8 mouse cellular contexts compared by ENCODE assay signal in genomic region chr15:59728817-59729560, GRCm38 (mm10).
DNase-seq lines count a peak whose midpoint lies in the region; ATAC-seq and TF ChIP-seq lines count a peak whose summit lies in the region.

No protein-coding gene starts in this region.

- H3K4me1 ChIP-seq in lung, embryonic 14.5 days (ENCODE audit: insufficient read depth), result no peaks in the 10 kb centered on the region
- H3K4me1 ChIP-seq in embryonic facial prominence, embryonic 15.5 days, result peaks cover 8% of the 10 kb centered on the region; the same call in 1 of the 2 replicates

- no peak for ATAC-seq in lung, embryonic 14.5 days (ENCODE audit: insufficient read depth)
- no peak for ATAC-seq in embryonic facial prominence, embryonic 15.5 days (ENCODE audit: insufficient number of reproducible peaks, low FRiP score, low TSS enrichment, low read depth)
- peak; percentile 60 for ATAC-seq in megakaryocyte progenitor cell, adult 5-6 weeks (replicated peaks; ENCODE audit: poor library complexity)

- H3K9me3 ChIP-seq in lung, embryonic 14.5 days (ENCODE audit: low read depth, low read length), result no peaks in the 10 kb centered on the region
- no peaks in the 10 kb centered on the region for H3K9me3 ChIP-seq in embryonic facial prominence, embryonic 15.5 days (replicated peaks)

- H3K9ac ChIP-seq in lung, embryonic 14.5 days, result no peak overlapping the region
- H3K9ac ChIP-seq in embryonic facial prominence, embryonic 15.5 days, result no peak overlapping the region

- H3K27ac ChIP-seq in lung, embryonic 14.5 days (ENCODE audit: low read depth), result peak overlapping the region; percentile 60; the same call in 1 of the 2 replicates
- H3K27ac ChIP-seq in embryonic facial prominence, embryonic 15.5 days (replicated peaks), result peak overlapping the region; percentile 51; the same call in 1 of the 2 replicates

- H3K4me3 ChIP-seq in lung, embryonic 14.5 days (ENCODE audit: low read depth, low read length), result no peak overlapping the region
- H3K4me3 ChIP-seq in embryonic facial prominence, embryonic 15.5 days (replicated peaks), result no peak overlapping the region

- H3K27me3 ChIP-seq in lung, embryonic 14.5 days (ENCODE audit: insufficient read depth, low read length), result no peaks in the 10 kb centered on the region
- H3K27me3 ChIP-seq in embryonic facial prominence, embryonic 15.5 days, result no peaks in the 10 kb centered on the region

- no peaks in the 10 kb centered on the region for H3K36me3 ChIP-seq in lung, embryonic 14.5 days (ENCODE audit: insufficient read depth)
- no peaks in the 10 kb centered on the region for H3K36me3 ChIP-seq in embryonic facial prominence, embryonic 15.5 days

- H3K4me2 ChIP-seq in lung, embryonic 14.5 days, result no peak overlapping the region
- no peak overlapping the region for H3K4me2 ChIP-seq in embryonic facial prominence, embryonic 15.5 days (replicated peaks)

- peak; percentile 27 to 47 for DNase-seq in frontal cortex, adult 2 months (ENCODE audit: extremely low spot score in 1 of 2, low spot score in 1 of 2)
- no peak for DNase-seq in frontal cortex, postnatal 14 days (ENCODE audit: low spot score in 2 of 2)
- peak; percentile 43 for DNase-seq in lung, embryonic 14.5 days
- DNase-seq in lung, postnatal 14 days, result no peak
- no peak for DNase-seq in spleen, adult 18-20 months
- DNase-seq in urinary bladder, postnatal 36 days (ENCODE audit: low spot score in 2 of 2), result no peak

- TF ChIP-seq CTCF in lung, embryonic 14.5 days (IDR thresholded peaks at IDR 0.05; ENCODE audit: low read depth), result no peak

- 66% methylated on average over 11 of the region's 11 CpGs for WGBS in lung, embryonic 14.5 days
- WGBS in embryonic facial prominence, embryonic 15.5 days, result 69% methylated on average over 11 of the region's 11 CpGs

Comparison
In these comparisons a context has a peak if more than half of its experiments do, and no peak if none do; other contexts are left out.
1. DNase-seq: peak in frontal cortex, adult 2 months (2 of 2) and lung, embryonic 14.5 days (single experiment); none in frontal cortex, postnatal 14 days (0 of 2), lung, postnatal 14 days (single experiment), spleen, adult 18-20 months (0 of 2) and urinary bladder, postnatal 36 days (0 of 2).